Comparison of ENCODE assay signal across 19 mouse cellular contexts in genomic region chr6:15950251-15950650, GRCm38 (mm10).
"Had no signal": no experiment of that assay in that cellular context is flagged by ENCODE, and none has a peak within 500 bp of the region (broad histone marks: within the 10 kb centered on the region; RNA-seq: fewer than 3 reads in every experiment).

No protein-coding gene starts in this region.

- H3K4me3 ChIP-seq: liver, embryonic 15.5 days; midbrain, embryonic 10.5 days; midbrain, embryonic 12.5 days; myocyte; neural tube, embryonic 13.5 days; neural tube, embryonic 15.5 days had no signal

- H3K4me2 ChIP-seq: liver, embryonic 15.5 days; lung, embryonic 14.5 days; midbrain, embryonic 12.5 days; neural tube, embryonic 13.5 days; neural tube, embryonic 15.5 days had no signal

- ATAC-seq: midbrain, embryonic 16.5 days had no signal

- H3K36me3 ChIP-seq: liver, embryonic 15.5 days; midbrain, embryonic 10.5 days; midbrain, embryonic 12.5 days; neural tube, embryonic 13.5 days; neural tube, embryonic 15.5 days had no signal

- H3K27ac ChIP-seq: liver, embryonic 15.5 days; midbrain, embryonic 10.5 days; midbrain, embryonic 12.5 days; neural tube, embryonic 13.5 days; neural tube, embryonic 15.5 days had no signal

- H3K4me1 ChIP-seq: liver, embryonic 15.5 days; midbrain, embryonic 10.5 days; midbrain, embryonic 12.5 days; neural tube, embryonic 15.5 days had no signal

- H3K9ac ChIP-seq: liver, embryonic 15.5 days; lung, embryonic 14.5 days; midbrain, embryonic 12.5 days; neural tube, embryonic 13.5 days; neural tube, embryonic 15.5 days had no signal

- H3K27me3 ChIP-seq: liver, embryonic 15.5 days; midbrain, embryonic 12.5 days; neural tube, embryonic 13.5 days; neural tube, embryonic 15.5 days had no signal

- DNase-seq: lung, adult 18-20 months; lung, embryonic 14.5 days; lung, postnatal 10 days; lung, postnatal 4 days; retina, postnatal 1 day; right cerebral cortex, adult 18-20 months; right cerebral cortex, postnatal 25 days; right cerebral cortex, postnatal 4 days; spleen, adult 18-20 months; thymus, adult 18-20 months; thymus, postnatal 14 days; thymus, postnatal 36 days had no signal

- H3K9me3 ChIP-seq: liver, embryonic 15.5 days; midbrain, embryonic 10.5 days; midbrain, embryonic 12.5 days; neural tube, embryonic 13.5 days; neural tube, embryonic 15.5 days had no signal
